Mouse (Mus musculus): ENCODE measurements around the gene Adam19. TPM values are rescaled to one million over a fixed set of nuclear protein-coding genes. Genes with fewer than 3 reads are reported as not detected.
"Not testable (repeated sequence)": the region's sequence is repeated elsewhere in the genome, so short reads cannot be mapped to it uniquely, and the experiment has no call there.

Adam19 gene
- total RNA-seq, 2 experiments from 2014 or later: 16.8 to 20.9 TPM

GRCm38 (mm10) chr11:46176155-46176554 is 120.4 kb downstream of the Adam19 start:
- intact Hi-C loops (cut with DNase I): no loop called here
- no peak for DNase-seq (ENCODE audit: low spot score in 2 of 2)

DNA sequence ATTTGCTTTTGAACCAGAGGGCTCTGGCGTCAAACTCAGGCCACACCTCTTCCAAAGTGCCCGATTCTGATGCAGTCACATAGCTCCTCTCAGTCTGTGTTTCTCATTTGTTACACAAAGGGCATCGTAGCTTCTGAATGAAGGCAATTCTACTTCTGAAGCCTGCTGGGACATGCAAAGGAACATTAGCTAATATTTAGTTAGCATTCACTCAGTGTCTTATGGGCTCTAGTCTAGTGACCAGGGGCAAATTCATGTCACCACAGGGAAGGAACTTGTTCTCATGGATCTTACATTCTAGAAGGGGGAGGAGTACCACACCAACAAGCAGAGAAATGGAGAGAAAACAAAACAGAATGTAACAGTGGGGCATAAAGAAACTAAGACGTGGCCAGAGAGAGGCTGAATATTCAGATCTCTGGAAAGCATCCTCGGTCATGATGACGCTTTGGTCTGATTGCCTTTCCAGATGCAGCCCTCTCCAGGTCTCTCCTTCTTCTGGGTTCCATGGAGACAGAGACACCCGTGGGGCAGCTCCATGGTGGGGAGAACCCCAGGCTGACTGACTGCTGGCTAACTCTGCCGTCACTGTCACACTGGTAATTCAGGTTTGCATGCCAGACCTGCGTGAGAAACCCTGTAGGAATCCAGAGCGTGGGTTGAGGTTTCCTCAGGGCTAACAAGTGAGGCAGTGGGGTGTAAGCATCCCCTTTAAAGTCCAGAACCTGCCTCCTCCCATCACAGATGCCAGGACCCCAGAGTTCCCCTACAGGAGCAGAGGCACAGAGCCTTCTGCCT is 121.7 kb downstream of the Adam19 start:
- intact Hi-C loops (cut with DNase I): no loop called here
- no peak for DNase-seq (ENCODE audit: low spot score in 2 of 2)

GRCm38 (mm10) chr11:46182031-46182430 is 126.2 kb downstream of the Adam19 start:
- DNase-seq (ENCODE audit: low spot score in 2 of 2); intact Hi-C loops (cut with DNase I): not testable (repeated sequence)

DNA sequence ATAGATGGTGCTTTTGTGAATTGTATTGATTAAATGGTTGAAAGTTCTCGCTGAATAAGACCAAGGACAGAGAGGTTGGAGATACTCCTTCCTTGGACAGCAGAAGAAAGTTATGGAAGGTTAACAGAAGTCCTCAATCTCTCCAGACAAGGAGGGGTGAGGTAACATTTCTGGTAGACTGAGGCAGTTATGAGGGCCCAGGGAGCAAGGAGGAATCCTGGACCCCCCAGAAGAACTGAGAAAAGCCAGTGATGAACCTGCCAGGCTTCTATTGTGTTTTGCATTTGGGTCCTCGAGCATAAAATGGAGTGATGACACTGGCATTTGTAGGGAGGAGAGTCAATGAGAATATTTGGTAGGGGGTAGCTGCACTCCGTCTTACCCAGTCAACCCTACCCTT is 129.2 kb downstream of the Adam19 start:
- intact Hi-C loops (cut with DNase I): no loop called here
- DNase-seq (ENCODE audit: low spot score in 2 of 2): no peak

- DNase-seq (ENCODE audit: low spot score in 2 of 2): peak; percentile 35 to 47
- intact Hi-C loops (cut with DNase I): no loop called here
Measured at GRCm38 (mm10) chr11:46185486-46185885, 129.7 kb downstream of the Adam19 start.

DNA sequence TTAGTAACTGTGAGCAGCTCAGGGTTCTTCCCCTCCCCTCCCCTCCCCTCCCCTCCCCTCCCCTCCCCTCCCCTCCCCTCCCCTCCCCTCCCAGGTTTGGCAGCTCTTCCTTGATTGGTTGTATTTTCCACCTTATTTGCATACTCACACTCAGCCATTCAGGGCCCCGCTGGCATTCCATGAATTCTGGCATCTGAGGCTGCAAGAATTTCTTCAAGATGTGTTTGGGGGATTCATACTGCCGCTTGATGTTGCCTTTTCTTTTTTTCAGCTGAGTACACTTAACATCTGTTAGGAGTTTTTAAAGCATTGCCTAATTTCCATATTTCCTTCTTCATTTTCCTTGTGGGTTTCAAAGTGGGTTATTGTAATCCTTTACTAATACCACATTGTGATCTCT is 132.5 kb downstream of the Adam19 start:
- intact Hi-C loops (cut with DNase I): no loop called here
- no peak for DNase-seq (ENCODE audit: low spot score in 2 of 2)

GRCm38 (mm10) chr11:46194175-46194574 is 138.4 kb downstream of the Adam19 start:
- DNase-seq (ENCODE audit: low spot score in 2 of 2): no peak
- intact Hi-C loops (cut with DNase I): no loop called here

Small RNA genes within 50 kb of the gene (microRNA-seq; reads per million reads assigned to microRNA genes)
- not detected for gene Mir7239
- gene Mir8100: not detected

Other genes with a start within 250 kb of the Adam19 start
- 10 to 100 TPM; 48.6 to 55.2 TPM for gene Clint1, start 203.9 kb upstream of the Adam19 start, total RNA-seq (2021)
- gene Lsm11, start 111.1 kb upstream of the Adam19 start, total RNA-seq (2021): 10 to 100 TPM; 23.8 to 25.4 TPM
- 10 to 100 TPM in 1 of 2 experiments, 1 to 10 TPM in 1; 10.0 to 12.4 TPM for gene Thg1l, start 100.5 kb upstream of the Adam19 start, total RNA-seq (2021)
- under 1 TPM in 1 of 2 experiments, not detected in 1; 0.10 TPM for gene Sox30, start 75.7 kb upstream of the Adam19 start, total RNA-seq (2021)
- gene Gm12166, start 3.7 kb upstream of the Adam19 start, total RNA-seq (2021): 1 to 10 TPM; 2.6 to 6.4 TPM
- gene Nipal4, start 110.5 kb downstream of the Adam19 start, total RNA-seq (2021): 1 to 10 TPM; 1.9 to 2.5 TPM
- gene Fndc9, start 179.5 kb downstream of the Adam19 start, total RNA-seq (2021): 1 to 10 TPM; 3.3 to 4.5 TPM

Measured in left cerebral cortex, postnatal 36 days (tissue).